Mouse (Mus musculus) ES-Bruce4 (cell line): Measurements from ENCODE around the gene Amot.

Experiments
- CTCF ChIP-seq: IDR thresholded peaks from one replicate; pipeline ENCODE4 v1.8.1; 2011; ENCODE audit warnings: low read depth, low read length
- EP300 ChIP-seq: IDR thresholded peaks from 2 replicates; pipeline ENCODE4 v1.6.1; 2011; ENCODE audit warnings: low read depth, low read length; ENCODE audit not compliant: insufficient read depth
- POLR2A ChIP-seq: IDR thresholded peaks from one replicate; pipeline ENCODE4 v1.8.1; 2011; ENCODE audit warnings: low read length; ENCODE audit not compliant: insufficient read depth

DNA sequence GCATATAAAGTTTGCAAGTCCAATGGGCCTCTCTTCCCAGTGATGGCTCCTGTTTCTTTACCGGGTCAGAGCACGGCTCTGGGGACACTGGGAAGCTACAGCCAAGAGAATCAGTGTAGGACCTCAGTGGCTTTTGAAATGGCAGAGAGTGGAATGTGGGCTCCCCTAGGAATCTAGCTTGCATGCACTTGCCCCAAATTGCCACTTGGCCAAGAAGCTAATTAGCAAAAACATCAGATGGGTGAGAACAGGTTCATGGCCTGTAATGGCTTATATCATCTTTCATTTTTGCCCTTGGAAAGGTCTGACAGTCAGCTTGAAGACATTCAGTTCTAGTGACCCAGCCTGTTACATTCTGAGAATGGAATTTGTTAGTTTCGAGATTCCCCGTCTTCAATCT lies 9.6 kb downstream of the Amot start:
- TF ChIP-seq CTCF (no peak), EP300 (no peak), POLR2A (no peak)
